Mouse (Mus musculus): ENCODE results near the gene Jtb.
"Not testable (repeated sequence)": the region's sequence is repeated elsewhere in the genome, so short reads cannot be mapped to it uniquely, and the experiment has no call there.

GRCm38 (mm10) chr3:90253174-90253573 is 21.8 kb downstream of the Jtb start:
- TF ChIP-seq CTCF (conservative IDR thresholded peaks at IDR 0.05; ENCODE audit: insufficient read depth, insufficient read length, low read depth, low read length); POLR2A (IDR thresholded peaks at IDR 0.05; ENCODE audit: low read depth, low read length): not testable (repeated sequence)
